Mouse (Mus musculus): ENCODE measurements at regions not wholly inside any gene's neighbourhood (a gene's known extent, or its start where the extent isn't known, plus 50 kb on each side); places are given as distances from the start of the nearest gene placed in this dataset.

DNA sequence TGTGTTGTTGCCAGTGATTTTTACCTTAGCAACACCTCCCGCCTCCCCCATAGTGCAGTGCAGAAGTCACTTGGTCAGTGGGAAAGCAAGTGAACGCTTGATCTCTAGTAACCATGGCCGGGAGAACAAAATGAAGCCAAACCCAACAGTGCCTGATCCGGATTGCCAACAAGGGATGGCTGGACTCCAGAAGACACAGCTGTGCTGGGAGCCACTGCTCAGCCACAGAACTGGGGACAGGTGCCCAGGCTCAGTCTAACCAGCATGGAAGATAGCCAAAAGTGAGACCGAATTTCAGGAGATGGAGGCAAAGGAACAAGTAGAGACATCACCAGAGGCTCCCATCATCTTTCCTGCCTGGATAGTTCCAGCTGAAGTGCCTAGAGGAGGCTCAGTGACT lies 473.0 kb downstream of the Fam19a5 start:
- Histone ChIP-seq H3K9me3 (peaks cover 56% of the 10 kb centered on the region), H3K27me3 (replicated peaks) (no peaks in the 10 kb centered on the region), H3K4me1 (no peaks in the 10 kb centered on the region), H3K4me3 (replicated peaks) (no peak overlapping the region), H3K36me3 (replicated peaks; ENCODE audit: low read length) (no peaks in the 10 kb centered on the region)
- TF ChIP-seq FLI1 (IDR thresholded peaks at IDR 0.05; ENCODE audit: low read length) (no peak), GATA1 (IDR thresholded peaks at IDR 0.05; ENCODE audit: borderline replicate concordance, low read length) (no peak)

DNA sequence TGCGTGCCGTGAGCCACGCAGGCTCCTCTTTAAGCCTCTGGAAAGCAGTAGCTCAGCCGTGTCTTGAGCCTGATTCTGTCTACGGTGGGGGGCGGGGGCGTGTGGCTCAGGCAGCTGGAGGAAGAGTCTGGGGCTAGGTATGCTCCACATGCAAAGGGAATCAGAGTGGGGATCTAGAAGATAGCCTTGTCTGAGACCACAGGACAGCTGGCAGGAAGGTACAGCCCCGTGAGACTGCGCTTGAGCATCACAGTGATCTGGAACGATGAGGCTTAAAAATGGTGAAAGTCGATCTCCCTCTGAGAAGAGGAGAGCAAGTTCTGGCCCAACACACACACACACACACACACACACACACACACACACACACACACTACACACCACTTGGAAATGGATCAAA lies 488.7 kb downstream of the Fam19a5 start:
- Histone ChIP-seq H3K4me1 (no peaks in the 10 kb centered on the region), H3K4me3 (replicated peaks) (no peak overlapping the region), H3K36me3 (replicated peaks; ENCODE audit: low read length) (no peaks in the 10 kb centered on the region), H3K27me3 (replicated peaks) (no peaks in the 10 kb centered on the region), H3K9me3 (peaks cover 87% of the 10 kb centered on the region)
- TF ChIP-seq FLI1 (IDR thresholded peaks at IDR 0.05; ENCODE audit: low read length) (no peak), GATA1 (IDR thresholded peaks at IDR 0.05; ENCODE audit: borderline replicate concordance, low read length) (no peak)

DNA sequence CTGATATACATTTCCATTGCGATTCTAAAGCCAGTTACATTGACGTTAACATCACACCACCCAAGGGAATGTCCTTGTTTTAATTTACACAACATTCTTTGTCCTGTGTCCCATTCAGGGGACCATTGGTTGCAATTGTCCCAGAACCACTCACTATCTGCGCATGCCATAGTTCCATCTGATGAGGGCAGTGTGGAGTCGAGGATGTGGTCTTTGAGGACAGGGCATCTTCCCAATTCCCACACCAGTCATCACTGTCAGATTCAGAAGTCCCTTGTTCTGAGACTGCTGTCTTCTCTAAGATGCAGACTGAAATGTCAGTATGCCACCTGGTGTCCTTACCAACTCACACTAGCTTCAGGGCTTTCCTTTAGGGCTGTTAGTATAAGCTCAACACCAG lies 489.6 kb downstream of the Fam19a5 start:
- H3K4me1 ChIP-seq = no peaks in the 10 kb centered on the region
- H3K27me3 ChIP-seq (replicated peaks) = no peaks in the 10 kb centered on the region
- peaks cover 87% of the 10 kb centered on the region for H3K9me3 ChIP-seq
- TF ChIP-seq FLI1 (IDR thresholded peaks at IDR 0.05; ENCODE audit: low read length) (no peak), GATA1 (IDR thresholded peaks at IDR 0.05; ENCODE audit: borderline replicate concordance, low read length) (no peak)
- no peaks in the 10 kb centered on the region for H3K36me3 ChIP-seq (replicated peaks; ENCODE audit: low read length)
- no peak overlapping the region for H3K4me3 ChIP-seq (replicated peaks)

DNA sequence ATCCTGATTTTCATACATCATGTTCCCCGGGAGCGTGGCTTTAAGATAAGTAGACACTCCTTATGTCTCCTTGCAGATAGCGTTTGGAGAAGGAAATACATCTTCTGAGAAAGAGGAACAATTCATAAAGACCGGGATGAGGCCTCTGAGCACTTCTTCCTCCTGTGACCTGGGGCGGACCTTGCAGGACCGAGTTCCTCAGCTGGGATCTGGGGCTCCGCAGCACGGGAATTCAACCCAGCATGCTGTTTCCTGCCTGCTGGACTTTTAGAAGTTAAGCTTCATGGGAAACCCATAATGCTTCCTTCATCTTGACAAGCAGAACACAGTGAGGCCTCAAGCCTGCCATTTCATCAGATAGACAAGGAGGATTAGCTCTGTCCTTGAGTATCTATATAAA lies 491.4 kb downstream of the Fam19a5 start:
- TF ChIP-seq GATA1 (IDR thresholded peaks at IDR 0.05; ENCODE audit: borderline replicate concordance, low read length) (no peak), FLI1 (IDR thresholded peaks at IDR 0.05; ENCODE audit: low read length) (no peak)
- no peaks in the 10 kb centered on the region for H3K4me1 ChIP-seq
- H3K4me3 ChIP-seq (replicated peaks) = no peak overlapping the region
- no peaks in the 10 kb centered on the region for H3K36me3 ChIP-seq (replicated peaks; ENCODE audit: low read length)
- H3K27me3 ChIP-seq (replicated peaks) = no peaks in the 10 kb centered on the region
- peaks cover 86% of the 10 kb centered on the region for H3K9me3 ChIP-seq

DNA sequence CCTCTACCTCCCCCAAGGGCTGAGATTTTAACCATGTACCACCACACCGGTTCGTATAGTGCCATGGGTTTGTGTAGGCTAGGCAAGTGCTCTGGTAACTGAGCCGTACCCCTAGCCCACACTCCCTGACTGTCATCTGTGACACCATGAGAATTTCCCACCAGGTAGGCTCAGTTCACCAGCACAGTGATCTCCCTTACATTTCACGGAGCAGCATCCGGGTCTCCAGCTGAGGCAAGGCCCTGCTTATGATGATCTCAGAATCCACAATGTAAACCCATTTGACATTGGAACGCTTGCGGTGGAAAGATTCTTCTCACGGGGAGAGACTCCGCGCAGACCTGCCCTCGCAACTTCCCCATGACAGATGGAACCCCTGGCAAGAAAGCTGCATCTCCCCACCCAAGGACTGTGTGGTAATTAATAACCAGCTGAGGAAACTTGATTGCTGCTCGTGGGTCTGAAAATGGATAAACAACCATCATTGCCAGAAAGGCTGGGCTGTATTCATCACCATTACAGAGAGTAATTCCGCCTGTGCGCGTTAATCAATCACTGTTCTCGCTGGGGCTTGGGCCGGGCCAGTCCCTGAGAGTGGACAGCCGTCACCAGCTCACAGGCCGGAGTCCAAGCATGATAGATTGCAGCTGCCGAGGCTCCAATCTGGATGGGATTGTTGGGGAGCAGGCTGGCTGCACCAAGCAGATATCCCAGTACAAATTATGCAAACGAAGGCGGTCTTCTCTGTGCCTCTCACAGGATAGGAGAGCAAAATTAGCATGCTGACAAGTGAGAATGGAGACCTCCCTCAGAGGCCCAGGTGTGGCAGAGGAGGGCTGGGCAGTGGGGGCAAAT lies 492.3 kb downstream of the Fam19a5 start:
- TF ChIP-seq GATA1 (IDR thresholded peaks at IDR 0.05; ENCODE audit: borderline replicate concordance, low read length) (no peak), FLI1 (IDR thresholded peaks at IDR 0.05; ENCODE audit: low read length) (no peak)
- Histone ChIP-seq H3K4me1 (no peaks in the 10 kb centered on the region), H3K9me3 (peaks cover 86% of the 10 kb centered on the region), H3K27me3 (replicated peaks) (no peaks in the 10 kb centered on the region), H3K4me3 (replicated peaks) (no peak overlapping the region), H3K36me3 (replicated peaks; ENCODE audit: low read length) (no peaks in the 10 kb centered on the region)

DNA sequence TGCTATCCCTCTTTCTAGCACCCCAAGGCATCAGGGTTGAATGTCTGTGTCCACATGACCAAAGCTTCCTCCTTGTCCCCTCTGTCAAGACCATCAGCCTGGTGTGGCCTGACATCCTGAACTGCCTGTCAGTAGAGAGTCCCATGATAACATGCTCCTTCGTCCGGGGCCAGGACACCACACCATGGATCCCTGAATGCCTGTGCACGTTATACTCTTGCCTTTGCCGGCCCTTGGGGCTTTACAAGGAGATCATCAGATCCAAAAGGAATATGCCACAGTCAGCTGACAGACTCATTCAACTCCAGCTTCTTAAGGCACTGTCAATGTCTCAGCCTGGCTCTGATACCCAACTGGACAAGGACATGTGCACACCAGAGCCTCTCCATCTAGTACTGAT lies 493.5 kb downstream of the Fam19a5 start:
- no peaks in the 10 kb centered on the region for H3K36me3 ChIP-seq (replicated peaks; ENCODE audit: low read length)
- TF ChIP-seq FLI1 (IDR thresholded peaks at IDR 0.05; ENCODE audit: low read length) (no peak), GATA1 (IDR thresholded peaks at IDR 0.05; ENCODE audit: borderline replicate concordance, low read length) (no peak)
- H3K4me1 ChIP-seq = no peaks in the 10 kb centered on the region
- H3K27me3 ChIP-seq (replicated peaks) = no peaks in the 10 kb centered on the region
- peaks cover 84% of the 10 kb centered on the region for H3K9me3 ChIP-seq
- H3K4me3 ChIP-seq (replicated peaks) = peak overlapping the region; percentile 46

DNA sequence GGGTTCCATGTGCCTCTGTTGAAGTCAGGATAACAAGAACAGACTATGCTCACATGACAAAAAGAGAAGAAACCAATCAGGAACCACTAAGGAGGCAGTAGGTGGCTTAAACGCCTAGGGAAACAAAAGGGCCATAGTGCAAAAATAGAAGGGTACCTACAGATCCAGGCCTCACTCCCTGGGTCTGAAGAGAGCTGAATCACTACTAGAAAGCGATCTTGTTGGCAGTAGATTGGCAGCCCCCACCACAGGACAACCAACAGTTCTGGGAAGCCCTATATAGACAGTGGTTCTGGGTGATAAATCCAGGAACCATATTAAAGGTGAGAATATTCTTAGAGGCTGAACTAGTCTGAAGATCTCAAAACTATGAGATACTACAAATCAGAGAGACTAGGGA lies 498.7 kb downstream of the Fam19a5 start:
- no peaks in the 10 kb centered on the region for H3K27me3 ChIP-seq (replicated peaks)
- peaks cover 59% of the 10 kb centered on the region for H3K9me3 ChIP-seq
- H3K4me1 ChIP-seq = no peaks in the 10 kb centered on the region
- H3K4me3 ChIP-seq (replicated peaks) = no peak overlapping the region
- H3K36me3 ChIP-seq (replicated peaks; ENCODE audit: low read length) = no peaks in the 10 kb centered on the region
- TF ChIP-seq GATA1 (IDR thresholded peaks at IDR 0.05; ENCODE audit: borderline replicate concordance, low read length) = no peak
- TF ChIP-seq FLI1 (IDR thresholded peaks at IDR 0.05; ENCODE audit: low read length) = no peak

DNA sequence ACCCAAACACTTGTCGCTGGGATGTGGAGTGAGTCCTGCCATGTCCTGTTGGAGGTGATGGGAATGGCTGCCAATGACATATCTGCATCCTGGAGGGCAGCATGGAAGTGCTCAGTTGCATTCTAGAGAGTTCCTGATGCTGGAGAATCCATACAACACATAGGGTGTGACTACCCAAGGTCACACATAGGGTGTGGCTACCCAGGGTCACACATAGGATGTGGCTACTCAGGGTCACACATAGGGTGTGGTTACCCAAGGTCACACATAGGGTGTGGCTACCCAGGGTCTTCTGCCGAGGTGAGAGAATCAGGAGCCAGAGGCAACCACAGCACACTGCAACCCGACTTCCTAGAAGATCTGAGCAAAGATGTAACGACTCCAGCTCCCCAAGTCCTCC lies 514.0 kb downstream of the Fam19a5 start:
- Histone ChIP-seq H3K27me3 (replicated peaks) (no peaks in the 10 kb centered on the region), H3K9me3 (peaks cover 57% of the 10 kb centered on the region), H3K4me3 (replicated peaks) (no peak overlapping the region), H3K36me3 (replicated peaks; ENCODE audit: low read length) (no peaks in the 10 kb centered on the region), H3K4me1 (no peaks in the 10 kb centered on the region)
- no peak for TF ChIP-seq FLI1 (IDR thresholded peaks at IDR 0.05; ENCODE audit: low read length)
- TF ChIP-seq GATA1 (IDR thresholded peaks at IDR 0.05; ENCODE audit: borderline replicate concordance, low read length) = no peak

DNA sequence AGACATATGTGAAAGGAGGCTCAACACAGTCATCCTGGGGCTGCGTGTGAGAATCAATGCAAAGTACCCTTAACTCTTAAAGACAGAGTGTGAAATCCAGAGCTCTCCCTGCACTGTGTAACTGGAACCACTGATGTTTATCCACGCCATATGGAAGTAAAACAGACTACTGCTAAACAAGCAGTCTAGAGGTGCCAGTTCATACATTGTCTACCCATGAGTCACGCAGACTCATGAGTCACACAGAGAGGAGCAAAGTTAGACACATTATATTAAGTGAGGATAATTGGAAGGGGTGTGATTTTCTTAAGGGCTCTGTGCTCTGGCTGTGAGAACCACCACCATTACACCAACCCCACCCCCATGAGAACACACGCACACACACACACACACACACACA lies 516.8 kb downstream of the Fam19a5 start:
- peaks cover 59% of the 10 kb centered on the region for H3K9me3 ChIP-seq
- no peak for TF ChIP-seq FLI1 (IDR thresholded peaks at IDR 0.05; ENCODE audit: low read length)
- TF ChIP-seq GATA1 (IDR thresholded peaks at IDR 0.05; ENCODE audit: borderline replicate concordance, low read length) = no peak

DNA sequence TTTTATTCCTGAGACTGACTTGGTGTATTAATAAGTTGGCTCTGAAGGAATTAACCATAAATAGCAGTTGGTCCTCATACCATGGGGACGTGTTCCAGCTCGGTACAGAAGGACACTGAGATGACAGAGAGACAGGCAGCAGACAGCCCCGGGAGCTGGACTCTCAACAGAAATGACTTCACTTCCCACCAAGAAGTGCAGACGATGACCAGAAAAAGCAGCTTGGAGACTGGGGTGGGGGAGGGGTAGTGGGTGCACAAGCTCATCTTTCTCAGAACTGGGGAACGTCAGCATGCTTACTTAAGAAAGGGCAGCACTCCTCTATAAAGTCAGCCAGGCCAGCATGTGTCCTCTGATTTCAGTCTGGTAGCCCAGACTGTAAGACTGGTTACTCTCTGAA lies 518.9 kb downstream of the Fam19a5 start:
- H3K27me3 ChIP-seq (replicated peaks) = no peaks in the 10 kb centered on the region
- peaks cover 50% of the 10 kb centered on the region for H3K9me3 ChIP-seq

More for the DNA sequence above, 516.8 kb downstream of the Fam19a5 start:
- Histone ChIP-seq H3K4me1 (no peaks in the 10 kb centered on the region), H3K36me3 (replicated peaks; ENCODE audit: low read length) (no peaks in the 10 kb centered on the region), H3K27me3 (replicated peaks) (no peaks in the 10 kb centered on the region), H3K4me3 (replicated peaks) (no peak overlapping the region)

More for the DNA sequence above, 518.9 kb downstream of the Fam19a5 start:
- H3K4me3 ChIP-seq (replicated peaks) = no peak overlapping the region
- no peaks in the 10 kb centered on the region for H3K36me3 ChIP-seq (replicated peaks; ENCODE audit: low read length)
- H3K4me1 ChIP-seq = no peaks in the 10 kb centered on the region
- no peak for TF ChIP-seq GATA1 (IDR thresholded peaks at IDR 0.05; ENCODE audit: borderline replicate concordance, low read length)
- TF ChIP-seq FLI1 (IDR thresholded peaks at IDR 0.05; ENCODE audit: low read length) = no peak
